Mouse (Mus musculus): Measurements from ENCODE around the gene Wls. TPM values are rescaled to one million over a fixed set of nuclear protein-coding genes. Genes with fewer than 3 reads are reported as not detected.
A peak's percentile ranks its signal among the peaks of the same experiment; 100 is the strongest.

Wls gene
- polyA plus RNA-seq, 1 experiment from 2014 or later, result 48.6 TPM

- Histone ChIP-seq H3K4me3 (no peak overlapping the region), H3K4me2 (replicated peaks) (no peak overlapping the region), H3K36me3 (no peaks in the 10 kb centered on the region), H3K9me3 (no peaks in the 10 kb centered on the region), H3K27me3 (no peaks in the 10 kb centered on the region), H3K4me1 (no peaks in the 10 kb centered on the region), H3K27ac (replicated peaks) (no peak overlapping the region), H3K9ac (replicated peaks) (no peak overlapping the region)
- ATAC-seq (replicated peaks), result no peak
- WGBS, result 83% methylated on average over 1 of the region's 1 CpGs
These were observed 26.2 kb downstream of the Wls start for GRCm38 (mm10) chr3:159865691-159866090.

- Histone ChIP-seq H3K9ac (replicated peaks) (no peak overlapping the region), H3K27ac (replicated peaks) (peak overlapping the region; percentile 0; the same call in 1 of the 2 replicates), H3K4me1 (no peaks in the 10 kb centered on the region), H3K4me2 (replicated peaks) (no peak overlapping the region), H3K9me3 (no peaks in the 10 kb centered on the region), H3K36me3 (no peaks in the 10 kb centered on the region), H3K27me3 (no peaks in the 10 kb centered on the region), H3K4me3 (no peak overlapping the region)
- peak; percentile 58; the same call in 1 of the 2 replicates for ATAC-seq (replicated peaks)
These were observed 39.5 kb downstream of the Wls start for GRCm38 (mm10) chr3:159878983-159879382.

GRCm38 (mm10) chr3:159883325-159883724, 43.9 kb downstream of the Wls start:
- Histone ChIP-seq H3K27me3 (no peaks in the 10 kb centered on the region), H3K27ac (replicated peaks) (no peak overlapping the region), H3K4me1 (peaks cover 18% of the 10 kb centered on the region), H3K4me2 (replicated peaks) (no peak overlapping the region), H3K36me3 (no peaks in the 10 kb centered on the region), H3K4me3 (no peak overlapping the region), H3K9ac (replicated peaks) (no peak overlapping the region), H3K9me3 (no peaks in the 10 kb centered on the region)
- 32% methylated on average over 2 of the region's 2 CpGs for WGBS
- no peak for ATAC-seq (replicated peaks)

GRCm38 (mm10) chr3:159884802-159885201, 45.3 kb downstream of the Wls start:
- Histone ChIP-seq H3K9ac (replicated peaks) (no peak overlapping the region), H3K27me3 (no peaks in the 10 kb centered on the region), H3K9me3 (no peaks in the 10 kb centered on the region), H3K4me2 (replicated peaks) (no peak overlapping the region), H3K4me1 (peaks cover 18% of the 10 kb centered on the region), H3K4me3 (no peak overlapping the region), H3K36me3 (no peaks in the 10 kb centered on the region), H3K27ac (replicated peaks) (peak overlapping the region; percentile 84)
- peak; percentile 24; the same call in 1 of the 2 replicates for ATAC-seq (replicated peaks)

GRCm38 (mm10) chr3:159885271-159885670, 45.8 kb downstream of the Wls start:
- 0% methylated on average over 3 of the region's 3 CpGs for WGBS

GRCm38 (mm10) chr3:159885781-159886400, 46.4 kb downstream of the Wls start:
- no peak overlapping the region for H3K4me3 ChIP-seq
- ATAC-seq (replicated peaks), result peak; percentile 75
- H3K36me3 ChIP-seq, result no peaks in the 10 kb centered on the region
- no peak overlapping the region for H3K9ac ChIP-seq (replicated peaks)
- peaks cover 18% of the 10 kb centered on the region for H3K4me1 ChIP-seq
- H3K9me3 ChIP-seq, result no peaks in the 10 kb centered on the region
- WGBS, result 0% methylated on average over 1 of the region's 1 CpGs
- H3K27ac ChIP-seq (replicated peaks), result peak overlapping the region; percentile 84
- H3K4me2 ChIP-seq (replicated peaks), result no peak overlapping the region
- no peaks in the 10 kb centered on the region for H3K27me3 ChIP-seq

More at GRCm38 (mm10) chr3:159885271-159885670, 45.8 kb downstream of the Wls start:
- H3K27ac ChIP-seq (replicated peaks), result peak overlapping the region; percentile 84
- H3K4me1 ChIP-seq, result peaks cover 18% of the 10 kb centered on the region
- H3K27me3 ChIP-seq, result no peaks in the 10 kb centered on the region
- ATAC-seq (replicated peaks), result peak; percentile 95
- no peak overlapping the region for H3K9ac ChIP-seq (replicated peaks)
- no peak overlapping the region for H3K4me3 ChIP-seq
- no peak overlapping the region for H3K4me2 ChIP-seq (replicated peaks)
- H3K36me3 ChIP-seq, result no peaks in the 10 kb centered on the region
- H3K9me3 ChIP-seq, result no peaks in the 10 kb centered on the region

GRCm38 (mm10) chr3:159890176-159891056, 50.9 kb downstream of the Wls start:
- Histone ChIP-seq H3K9me3 (no peaks in the 10 kb centered on the region), H3K36me3 (no peaks in the 10 kb centered on the region), H3K4me2 (replicated peaks) (no peak overlapping the region), H3K4me3 (no peak overlapping the region), H3K27me3 (no peaks in the 10 kb centered on the region), H3K27ac (replicated peaks) (no peak overlapping the region), H3K9ac (replicated peaks) (no peak overlapping the region), H3K4me1 (peaks cover 9% of the 10 kb centered on the region)
- no peak for ATAC-seq (replicated peaks)
- WGBS, result 81% methylated on average over 5 of the region's 5 CpGs

GRCm38 (mm10) chr3:159891057-159891752, 51.7 kb downstream of the Wls start:
- H3K9ac ChIP-seq (replicated peaks), result no peak overlapping the region
- no peak overlapping the region for H3K27ac ChIP-seq (replicated peaks)
- peaks cover 1% of the 10 kb centered on the region for H3K4me1 ChIP-seq
- H3K36me3 ChIP-seq, result no peaks in the 10 kb centered on the region
- no peak overlapping the region for H3K4me3 ChIP-seq
- H3K4me2 ChIP-seq (replicated peaks), result no peak overlapping the region
- ATAC-seq (replicated peaks), result no peak; the same call in 1 of the 2 replicates
- WGBS, result 87% methylated on average over 8 of the region's 8 CpGs
- no peaks in the 10 kb centered on the region for H3K27me3 ChIP-seq
- H3K9me3 ChIP-seq, result no peaks in the 10 kb centered on the region

- ATAC-seq (replicated peaks), result no peak
- WGBS, result 92% methylated on average over 1 of the region's 1 CpGs
- Histone ChIP-seq H3K27me3 (no peaks in the 10 kb centered on the region), H3K9ac (replicated peaks) (no peak overlapping the region), H3K27ac (replicated peaks) (no peak overlapping the region), H3K9me3 (no peaks in the 10 kb centered on the region), H3K36me3 (no peaks in the 10 kb centered on the region), H3K4me1 (no peaks in the 10 kb centered on the region), H3K4me3 (no peak overlapping the region), H3K4me2 (replicated peaks) (no peak overlapping the region)
These were observed 67.9 kb downstream of the Wls start for GRCm38 (mm10) chr3:159907329-159907728.

- no peaks in the 10 kb centered on the region for H3K36me3 ChIP-seq
- no peak overlapping the region for H3K27ac ChIP-seq (replicated peaks)
- H3K4me3 ChIP-seq, result no peak overlapping the region
- H3K27me3 ChIP-seq, result no peaks in the 10 kb centered on the region
- 85% methylated on average over 2 of the region's 2 CpGs for WGBS
- H3K4me2 ChIP-seq (replicated peaks), result no peak overlapping the region
- no peak for ATAC-seq (replicated peaks)
- H3K9ac ChIP-seq (replicated peaks), result no peak overlapping the region
- H3K4me1 ChIP-seq, result no peaks in the 10 kb centered on the region
- no peaks in the 10 kb centered on the region for H3K9me3 ChIP-seq
These were observed 78.0 kb downstream of the Wls start for GRCm38 (mm10) chr3:159917328-159918090.

Measured in forebrain, embryonic 15.5 days (tissue).